Mouse (Mus musculus): Measurements from ENCODE around the gene Ajuba. TPM values are rescaled to one million over a fixed set of nuclear protein-coding genes. Genes with fewer than 3 reads are reported as not detected.

Gene Ajuba
- polyA plus RNA-seq, 1 experiment from 2014 or later = 43.6 TPM

DNA sequence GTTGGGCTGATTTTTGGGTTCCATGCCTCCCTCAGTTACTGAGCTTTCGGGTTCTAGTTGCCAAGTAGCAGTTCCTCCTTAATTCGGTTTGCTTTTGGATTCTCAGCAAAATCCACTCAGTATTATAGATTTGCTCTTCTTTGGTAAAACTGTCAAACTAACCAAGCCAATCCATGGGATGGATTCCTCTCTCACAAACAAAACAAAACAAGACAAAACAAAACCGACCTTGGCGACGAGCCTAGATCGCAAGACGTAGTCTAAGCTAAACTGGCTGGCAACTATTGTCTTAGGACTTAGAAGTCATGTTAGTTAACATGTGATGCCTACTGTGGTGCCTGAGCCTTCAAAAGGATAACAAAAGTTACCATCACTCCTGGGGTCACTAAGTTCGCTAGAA is 26.3 kb upstream of the Ajuba start:
- Histone ChIP-seq H3K27ac (ENCODE audit: low read depth) (peak overlapping the region; percentile 95), H3K27me3 (ENCODE audit: insufficient read depth, low read length) (no peaks in the 10 kb centered on the region), H3K36me3 (ENCODE audit: insufficient read depth) (no peaks in the 10 kb centered on the region), H3K9ac (no peak overlapping the region), H3K4me2 (peak overlapping the region; percentile 66), H3K4me1 (ENCODE audit: insufficient read depth) (peaks cover 10% of the 10 kb centered on the region), H3K4me3 (ENCODE audit: low read depth, low read length) (peak overlapping the region; percentile 66), H3K9me3 (ENCODE audit: low read depth, low read length) (no peaks in the 10 kb centered on the region)
- TF ChIP-seq CTCF (IDR thresholded peaks at IDR 0.05; ENCODE audit: low read depth) = no peak
- 75% methylated on average over 8 of the region's 8 CpGs for WGBS
- ATAC-seq (ENCODE audit: insufficient read depth) (no peak), DNase-seq (no peak)

DNA sequence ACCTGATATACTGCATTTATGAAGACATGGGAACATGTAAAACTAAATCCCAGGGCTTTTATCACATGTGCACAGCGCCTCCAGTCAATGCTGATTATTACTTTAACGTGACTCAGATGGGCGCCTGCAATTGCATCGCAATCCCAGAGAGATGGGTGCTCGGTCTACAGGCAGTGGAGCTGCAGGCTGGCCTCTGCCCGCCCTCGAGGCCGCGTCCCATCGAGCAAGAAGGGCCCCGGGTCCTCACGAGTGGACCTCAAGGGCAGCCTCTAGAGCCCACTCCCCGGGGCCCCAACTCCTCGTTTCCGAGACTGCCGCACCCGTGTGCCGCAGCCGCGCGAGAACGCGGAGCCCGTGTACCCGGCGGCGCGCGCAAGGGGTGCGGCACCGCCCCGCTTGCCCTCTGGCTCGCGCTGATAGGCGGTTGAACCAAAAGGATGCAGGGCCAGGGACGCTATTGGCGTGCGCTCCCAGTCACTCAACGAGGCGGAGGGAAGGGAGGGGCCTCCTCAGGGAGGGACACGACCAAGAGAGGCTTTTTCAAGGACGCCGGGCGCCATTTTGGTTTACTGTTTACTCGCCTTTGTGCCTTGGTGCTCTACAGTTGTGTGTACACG is 25.8 kb upstream of the Ajuba start:
- H3K4me3 ChIP-seq (ENCODE audit: low read depth, low read length) = peak overlapping the region; percentile 66
- DNase-seq = peak; percentile 99
- H3K27ac ChIP-seq (ENCODE audit: low read depth) = peak overlapping the region; percentile 95
- H3K4me2 ChIP-seq = peak overlapping the region; percentile 66
- no peaks in the 10 kb centered on the region for H3K27me3 ChIP-seq (ENCODE audit: insufficient read depth, low read length)
- no peaks in the 10 kb centered on the region for H3K9me3 ChIP-seq (ENCODE audit: low read depth, low read length)
- ATAC-seq (ENCODE audit: insufficient read depth) = peak; percentile 99
- H3K9ac ChIP-seq = peak overlapping the region; percentile 86
- peaks cover 10% of the 10 kb centered on the region for H3K4me1 ChIP-seq (ENCODE audit: insufficient read depth)
- no peak for TF ChIP-seq CTCF (IDR thresholded peaks at IDR 0.05; ENCODE audit: low read depth)
- no peaks in the 10 kb centered on the region for H3K36me3 ChIP-seq (ENCODE audit: insufficient read depth)
- WGBS = under 1% methylated on average over 46 of the region's 46 CpGs

DNA sequence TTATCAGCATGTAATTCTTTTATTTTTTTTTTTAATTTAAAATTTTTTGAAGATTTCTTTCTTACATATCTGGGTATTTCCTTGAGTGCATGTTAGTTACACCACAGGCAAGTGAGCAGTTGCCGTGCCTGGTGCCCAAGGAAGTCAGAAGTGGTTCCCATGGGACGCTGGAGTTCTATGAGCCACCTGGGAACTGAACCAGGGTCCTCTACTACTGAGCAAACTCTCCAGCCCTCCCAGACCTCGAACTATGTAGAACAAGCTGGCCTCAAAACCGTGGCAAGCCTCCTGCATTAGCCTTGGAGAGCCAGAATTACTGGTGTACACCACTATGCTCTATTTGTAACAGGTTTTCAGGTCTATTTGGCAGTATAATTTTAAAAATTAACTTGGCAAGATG is 25.3 kb upstream of the Ajuba start:
- peak overlapping the region; percentile 66 for H3K4me2 ChIP-seq
- 36% methylated on average over 4 of the region's 4 CpGs for WGBS
- no peak for TF ChIP-seq CTCF (IDR thresholded peaks at IDR 0.05; ENCODE audit: low read depth)
- peak overlapping the region; percentile 66 for H3K4me3 ChIP-seq (ENCODE audit: low read depth, low read length)
- no peak for DNase-seq
- H3K4me1 ChIP-seq (ENCODE audit: insufficient read depth) = peaks cover 10% of the 10 kb centered on the region
- H3K27ac ChIP-seq (ENCODE audit: low read depth) = peak overlapping the region; percentile 95
- no peaks in the 10 kb centered on the region for H3K36me3 ChIP-seq (ENCODE audit: insufficient read depth)
- H3K27me3 ChIP-seq (ENCODE audit: insufficient read depth, low read length) = no peaks in the 10 kb centered on the region
- peak overlapping the region; percentile 86 for H3K9ac ChIP-seq
- H3K9me3 ChIP-seq (ENCODE audit: low read depth, low read length) = no peaks in the 10 kb centered on the region
- ATAC-seq (ENCODE audit: insufficient read depth) = peak; percentile 6; the same call in 1 of the 2 replicates

DNA sequence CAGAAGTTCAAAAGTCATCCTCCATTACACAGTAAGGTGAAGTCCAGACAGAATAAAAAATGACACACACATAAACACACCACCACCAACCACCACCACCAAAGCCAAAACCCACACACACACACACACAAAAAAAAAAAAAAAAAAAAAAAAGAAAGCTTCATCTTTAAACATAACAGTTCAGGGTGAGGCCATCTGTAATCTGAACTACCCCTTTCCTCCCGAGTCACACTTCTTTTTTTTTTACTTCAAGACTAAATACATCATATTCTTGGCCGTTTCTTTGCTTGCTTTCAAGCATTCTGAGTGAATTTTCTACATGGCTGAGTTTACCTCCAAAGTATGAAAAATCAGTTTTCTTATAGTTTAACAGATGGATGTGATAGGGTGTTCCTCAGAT is 24.2 kb upstream of the Ajuba start:
- DNase-seq (no peak), ATAC-seq (ENCODE audit: insufficient read depth) (no peak)
- WGBS = 22% methylated on average over 2 of the region's 2 CpGs
- no peaks in the 10 kb centered on the region for H3K9me3 ChIP-seq (ENCODE audit: low read depth, low read length)
- no peak overlapping the region for H3K9ac ChIP-seq
- no peak overlapping the region for H3K4me2 ChIP-seq
- TF ChIP-seq CTCF (IDR thresholded peaks at IDR 0.05; ENCODE audit: low read depth) = no peak
- H3K4me3 ChIP-seq (ENCODE audit: low read depth, low read length) = no peak overlapping the region
- peaks cover 10% of the 10 kb centered on the region for H3K4me1 ChIP-seq (ENCODE audit: insufficient read depth)
- no peak overlapping the region for H3K27ac ChIP-seq (ENCODE audit: low read depth)
- H3K27me3 ChIP-seq (ENCODE audit: insufficient read depth, low read length) = no peaks in the 10 kb centered on the region
- no peaks in the 10 kb centered on the region for H3K36me3 ChIP-seq (ENCODE audit: insufficient read depth)

DNA sequence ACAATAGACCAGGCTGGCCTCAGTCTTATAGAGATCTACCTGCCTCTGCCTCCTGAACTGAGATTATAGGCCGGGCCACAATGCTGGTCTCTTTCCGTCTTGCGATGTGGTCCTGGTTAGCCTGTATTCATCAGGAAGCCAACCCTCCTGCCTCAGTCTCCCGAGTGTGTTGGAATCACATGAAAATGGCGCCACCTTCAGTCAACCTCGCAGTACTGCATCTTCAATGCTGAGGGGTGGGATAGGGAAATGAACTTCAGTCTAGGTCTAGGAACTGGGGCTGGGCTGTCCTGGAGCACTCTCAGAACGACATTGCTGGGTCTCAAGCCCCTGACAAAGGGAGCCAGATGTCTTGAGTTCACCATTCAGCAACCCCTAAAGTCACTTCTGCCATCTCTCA is 19.7 kb upstream of the Ajuba start:
- no peaks in the 10 kb centered on the region for H3K4me1 ChIP-seq (ENCODE audit: insufficient read depth)

DNA sequence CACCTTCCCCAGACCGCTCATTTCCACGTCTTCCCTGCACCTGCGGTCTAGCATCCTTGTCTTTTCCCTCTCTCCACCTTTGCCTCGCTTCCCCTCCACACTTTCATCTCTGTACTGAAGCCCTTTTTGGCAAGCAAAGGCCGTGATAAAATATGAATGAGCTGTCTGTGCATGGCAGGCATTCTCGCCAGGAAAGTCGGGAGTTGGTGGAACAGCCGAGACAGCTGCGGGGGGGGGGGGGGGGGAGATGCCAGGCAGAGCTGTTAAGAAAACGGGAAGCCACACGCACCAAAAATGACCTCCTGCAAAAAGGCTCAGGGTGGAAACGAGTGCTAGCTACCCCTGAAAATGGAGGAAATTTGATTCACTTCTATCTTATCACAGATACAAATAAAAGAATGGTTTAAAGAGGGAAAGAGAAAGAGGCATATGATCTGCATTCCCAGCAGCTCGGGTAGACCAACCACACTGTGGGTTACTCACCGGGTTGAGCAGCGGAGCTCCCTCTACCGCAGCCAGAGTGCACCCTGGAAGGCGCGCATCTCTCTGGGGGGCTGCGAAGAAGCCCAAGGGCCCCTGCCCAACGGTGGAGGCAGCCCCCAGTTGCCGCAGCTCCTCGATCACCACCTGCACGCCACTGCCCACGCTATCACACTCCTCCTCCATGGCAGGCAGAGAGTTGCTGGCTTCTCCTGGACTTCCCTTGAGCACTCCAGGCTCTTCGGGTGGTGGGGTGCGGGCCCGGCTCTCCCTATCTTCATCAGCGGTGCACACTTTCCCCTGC is 17.5 kb upstream of the Ajuba start:
- Histone ChIP-seq H3K27me3 (ENCODE audit: insufficient read depth, low read length) (no peaks in the 10 kb centered on the region), H3K4me1 (ENCODE audit: insufficient read depth) (no peaks in the 10 kb centered on the region), H3K36me3 (ENCODE audit: insufficient read depth) (peaks cover 27% of the 10 kb centered on the region), H3K27ac (ENCODE audit: low read depth) (no peak overlapping the region), H3K9me3 (ENCODE audit: low read depth, low read length) (no peaks in the 10 kb centered on the region), H3K4me2 (no peak overlapping the region), H3K9ac (no peak overlapping the region), H3K4me3 (ENCODE audit: low read depth, low read length) (no peak overlapping the region)
- no peak for TF ChIP-seq CTCF (IDR thresholded peaks at IDR 0.05; ENCODE audit: low read depth)
- WGBS = 64% methylated on average over 28 of the region's 28 CpGs
- ATAC-seq (ENCODE audit: insufficient read depth) (no peak), DNase-seq (no peak)

More for the DNA sequence above, 19.7 kb upstream of the Ajuba start:
- H3K27ac ChIP-seq (ENCODE audit: low read depth) = no peak overlapping the region
- H3K27me3 ChIP-seq (ENCODE audit: insufficient read depth, low read length) = no peaks in the 10 kb centered on the region
- ATAC-seq (ENCODE audit: insufficient read depth) (no peak), DNase-seq (no peak)
- WGBS = 75% methylated on average over 7 of the region's 7 CpGs
- H3K36me3 ChIP-seq (ENCODE audit: insufficient read depth) = peaks cover 15% of the 10 kb centered on the region; the same call in 1 of the 2 replicates
- no peak overlapping the region for H3K4me2 ChIP-seq
- H3K9ac ChIP-seq = no peak overlapping the region
- peak; percentile 59 for TF ChIP-seq CTCF (IDR thresholded peaks at IDR 0.05; ENCODE audit: low read depth)
- no peak overlapping the region for H3K4me3 ChIP-seq (ENCODE audit: low read depth, low read length)
- no peaks in the 10 kb centered on the region for H3K9me3 ChIP-seq (ENCODE audit: low read depth, low read length)

DNA sequence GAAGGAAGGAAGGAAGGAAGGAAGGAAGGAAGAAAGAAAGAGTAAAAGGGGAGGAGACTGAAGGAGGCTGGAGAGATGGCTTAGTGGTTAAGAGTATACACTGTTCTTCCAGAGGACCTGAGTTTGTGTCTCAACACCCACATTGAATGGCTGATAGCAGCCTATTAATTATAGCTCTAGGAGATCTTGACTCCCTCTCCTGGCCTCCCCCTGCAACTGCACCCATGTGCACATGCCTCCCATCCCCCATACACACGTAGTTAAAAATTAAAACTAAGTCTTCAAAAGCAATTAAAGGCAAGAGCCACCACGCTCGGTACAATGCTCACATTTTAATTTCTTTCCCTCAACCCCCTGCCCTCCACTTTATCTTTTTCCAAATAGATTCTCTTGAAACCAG is 16.7 kb upstream of the Ajuba start:
- Histone ChIP-seq H3K27me3 (ENCODE audit: insufficient read depth, low read length) (no peaks in the 10 kb centered on the region), H3K4me1 (ENCODE audit: insufficient read depth) (no peaks in the 10 kb centered on the region), H3K27ac (ENCODE audit: low read depth) (no peak overlapping the region), H3K36me3 (ENCODE audit: insufficient read depth) (peaks cover 27% of the 10 kb centered on the region), H3K9me3 (ENCODE audit: low read depth, low read length) (no peaks in the 10 kb centered on the region), H3K9ac (no peak overlapping the region), H3K4me2 (no peak overlapping the region), H3K4me3 (ENCODE audit: low read depth, low read length) (no peak overlapping the region)
- no peak for ATAC-seq (ENCODE audit: insufficient read depth)
- 83% methylated on average over 3 of the region's 3 CpGs for WGBS
- no peak for DNase-seq
- peak; percentile 40 for TF ChIP-seq CTCF (IDR thresholded peaks at IDR 0.05; ENCODE audit: low read depth)
